Mouse (Mus musculus) liver, embryonic 12.5 days (tissue): ENCODE results near the gene Senp3. TPM values are rescaled to one million over a fixed set of nuclear protein-coding genes. Genes with fewer than 3 reads are reported as not detected.

Experiments used
- ATAC-seq: fragments of 200-750 bp; cut with Nextera tagmentation; 2 replicates; pipeline ENCODE4 v1.8.0; 2017; ENCODE audit warnings: moderate number of reproducible peaks, mild to moderate bottlenecking, moderate library complexity
- H3K27ac ChIP-seq: fragments of 300-500 bp; sonication (generic); 2 replicates; pipeline ENCODE4 v1.5.1; 2016; ENCODE audit warnings: mild to moderate bottlenecking
- H3K27me3 ChIP-seq: fragments of 300-500 bp; sonication (generic); replicated peaks from 2 replicates; pipeline ENCODE4 v1.6.1; 2016; ENCODE audit warnings: mild to moderate bottlenecking, moderate library complexity
- H3K36me3 ChIP-seq: fragments of 300-500 bp; sonication (generic); 2 replicates; pipeline ENCODE4 v1.6.1; 2016; ENCODE audit warnings: mild to moderate bottlenecking, moderate library complexity
- H3K4me1 ChIP-seq: fragments of 300-500 bp; sonication (generic); 2 replicates; pipeline ENCODE4 v1.6.1; 2016
- H3K4me2 ChIP-seq: fragments of 300-500 bp; sonication (generic); 2 replicates; pipeline ENCODE4 v1.6.1; 2016; ENCODE audit warnings: mild to moderate bottlenecking, moderate library complexity
- H3K4me3 ChIP-seq: fragments of 300-500 bp; sonication (generic); 2 replicates; pipeline ENCODE4 v1.5.1; 2016; ENCODE audit warnings: mild to moderate bottlenecking, moderate library complexity
- H3K9ac ChIP-seq: fragments of 300-500 bp; sonication (generic); 2 replicates; pipeline ENCODE4 v1.6.1; 2016; ENCODE audit warnings: mild to moderate bottlenecking, moderate library complexity
- H3K9me3 ChIP-seq: fragments of 300-500 bp; sonication (generic); replicated peaks from 2 replicates; pipeline ENCODE4 v1.6.1; 2016; ENCODE audit warnings: mild to moderate bottlenecking, moderate library complexity
- WGBS: fragments of 180-500 bp; shearing (Covaris S2); methylation state at CpG from one replicate; pipeline ENCODE4 v1.1.7; 2016; ENCODE audit not compliant: insufficient replicate concordance; 5-methylcytosine and 5-hydroxymethylcytosine counted together
- polyA plus RNA-seq: library from polyadenylated mRNA; unstranded; fragments of >200 nt; fragmentation: Nextera tagmentation; extraction: Ambion mirVana; gene quantifications from 2 replicates; pipeline ENCODE4 v1.2.1, GENCODE M21; 2016

Gene Senp3
- polyA plus RNA-seq, 1 experiment from 2014 or later = 56.2 TPM

- Histone ChIP-seq H3K27me3 (no peaks in the 10 kb centered on the region), H3K4me3 (peak overlapping the region; percentile 96), H3K9me3 (no peaks in the 10 kb centered on the region), H3K4me1 (peaks cover 64% of the 10 kb centered on the region), H3K9ac (peak overlapping the region; percentile 99), H3K27ac (peak overlapping the region; percentile 97), H3K4me2 (peak overlapping the region; percentile 89), H3K36me3 (peaks cover 84% of the 10 kb centered on the region)
- peak; percentile 58 for ATAC-seq
- under 1% methylated on average over 61 of the region's 61 CpGs for WGBS
Measured at GRCm38 (mm10) chr11:69670786-69671725, 10.8 kb downstream of the Senp3 start.

- Histone ChIP-seq H3K9ac (no peak overlapping the region), H3K4me3 (no peak overlapping the region), H3K4me2 (no peak overlapping the region), H3K9me3 (no peaks in the 10 kb centered on the region), H3K4me1 (peaks cover 63% of the 10 kb centered on the region), H3K27ac (peak overlapping the region; percentile 53), H3K36me3 (peaks cover 77% of the 10 kb centered on the region), H3K27me3 (no peaks in the 10 kb centered on the region)
- ATAC-seq = no peak
- WGBS = 69% methylated on average over 3 of the region's 3 CpGs
Measured at GRCm38 (mm10) chr11:69666665-69667005, 15.2 kb downstream of the Senp3 start.

- H3K4me3 ChIP-seq = no peak within 1 kb of the TSS
- no peaks in the 10 kb centered on the region for H3K27me3 ChIP-seq
- H3K9ac ChIP-seq = no peak within 1 kb of the TSS
- no peaks in the 10 kb centered on the region for H3K9me3 ChIP-seq
- peak within 1 kb of the TSS; percentile 1; the same call in 1 of the 2 replicates for H3K4me2 ChIP-seq
- ATAC-seq = no peak
- H3K36me3 ChIP-seq = peaks cover 75% of the 10 kb centered on the region
- 21% methylated on average over 7 of the region's 7 CpGs for WGBS
- peak within 1 kb of the TSS; percentile 93 for H3K27ac ChIP-seq
- H3K4me1 ChIP-seq = peaks cover 69% of the 10 kb centered on the region
Measured at GRCm38 (mm10) chr11:69665961-69666664, 15.8 kb downstream of the Senp3 start, which contains the start of gene Cd68. Cd68 (minus strand) TSS chr11:69666153.

GRCm38 (mm10) chr11:69665457-69665960 lies 16.4 kb downstream of the Senp3 start:
- H3K36me3 ChIP-seq = peaks cover 69% of the 10 kb centered on the region

GRCm38 (mm10) chr11:69664841-69665240 lies 17.0 kb downstream of the Senp3 start:
- peak overlapping the region; percentile 93; the same call in 1 of the 2 replicates for H3K27ac ChIP-seq
- no peak overlapping the region for H3K4me2 ChIP-seq
- no peak overlapping the region for H3K4me3 ChIP-seq
- no peaks in the 10 kb centered on the region for H3K9me3 ChIP-seq
- WGBS = 86% methylated on average over 7 of the region's 7 CpGs
- no peak for ATAC-seq
- peaks cover 69% of the 10 kb centered on the region for H3K36me3 ChIP-seq
- no peaks in the 10 kb centered on the region for H3K27me3 ChIP-seq
- peaks cover 65% of the 10 kb centered on the region for H3K4me1 ChIP-seq
- H3K9ac ChIP-seq = no peak overlapping the region

More at GRCm38 (mm10) chr11:69665457-69665960, 16.4 kb downstream of the Senp3 start:
- Histone ChIP-seq H3K9ac (no peak overlapping the region), H3K4me3 (no peak overlapping the region), H3K9me3 (no peaks in the 10 kb centered on the region), H3K4me2 (peak overlapping the region; percentile 1; the same call in 1 of the 2 replicates), H3K27ac (peak overlapping the region; percentile 53), H3K4me1 (peaks cover 69% of the 10 kb centered on the region), H3K27me3 (no peaks in the 10 kb centered on the region)
- WGBS = 64% methylated on average over 9 of the region's 9 CpGs
- no peak for ATAC-seq

GRCm38 (mm10) chr11:69663795-69664194 lies 18.1 kb downstream of the Senp3 start:
- no peaks in the 10 kb centered on the region for H3K27me3 ChIP-seq

GRCm38 (mm10) chr11:69662967-69663671 lies 18.8 kb downstream of the Senp3 start:
- Histone ChIP-seq H3K9ac (peak overlapping the region; percentile 70), H3K36me3 (peaks cover 66% of the 10 kb centered on the region), H3K4me2 (peak overlapping the region; percentile 75), H3K27me3 (no peaks in the 10 kb centered on the region), H3K9me3 (no peaks in the 10 kb centered on the region), H3K4me3 (peak overlapping the region; percentile 68), H3K4me1 (peaks cover 50% of the 10 kb centered on the region), H3K27ac (peak overlapping the region; percentile 93)
- 58% methylated on average over 13 of the region's 13 CpGs for WGBS
- no peak for ATAC-seq

More at GRCm38 (mm10) chr11:69663795-69664194, 18.1 kb downstream of the Senp3 start:
- peak overlapping the region; percentile 68; the same call in 1 of the 2 replicates for H3K4me3 ChIP-seq
- H3K9me3 ChIP-seq = no peaks in the 10 kb centered on the region
- peak overlapping the region; percentile 70; the same call in 1 of the 2 replicates for H3K9ac ChIP-seq
- H3K36me3 ChIP-seq = peaks cover 66% of the 10 kb centered on the region
- peak overlapping the region; percentile 93 for H3K27ac ChIP-seq
- WGBS = 74% methylated on average over 6 of the region's 6 CpGs
- no peak for ATAC-seq
- peaks cover 55% of the 10 kb centered on the region for H3K4me1 ChIP-seq
- peak overlapping the region; percentile 75 for H3K4me2 ChIP-seq

- Histone ChIP-seq H3K4me2 (peak within 1 kb of the TSS; percentile 75), H3K27ac (peak within 1 kb of the TSS; percentile 93), H3K27me3 (no peaks in the 10 kb centered on the region), H3K4me1 (peaks cover 49% of the 10 kb centered on the region), H3K9ac (peak within 1 kb of the TSS; percentile 70), H3K9me3 (no peaks in the 10 kb centered on the region), H3K4me3 (peak within 1 kb of the TSS; percentile 68), H3K36me3 (peaks cover 66% of the 10 kb centered on the region)
- under 1% methylated on average over 48 of the region's 48 CpGs for WGBS
- peak; percentile 93 for ATAC-seq
Measured at GRCm38 (mm10) chr11:69662213-69662966, 19.5 kb downstream of the Senp3 start, which contains the start of gene Mpdu1. Mpdu1 (minus strand) TSS chr11:69662642.

GRCm38 (mm10) chr11:69661221-69661881 lies 20.5 kb downstream of the Senp3 start:
- Histone ChIP-seq H3K9ac (peak overlapping the region; percentile 70), H3K4me3 (peak overlapping the region; percentile 68), H3K27ac (peak overlapping the region; percentile 93), H3K36me3 (peaks cover 68% of the 10 kb centered on the region), H3K4me2 (peak overlapping the region; percentile 75), H3K27me3 (no peaks in the 10 kb centered on the region), H3K9me3 (no peaks in the 10 kb centered on the region), H3K4me1 (peaks cover 56% of the 10 kb centered on the region)
- no peak for ATAC-seq
- 61% methylated on average over 3 of the region's 3 CpGs for WGBS

GRCm38 (mm10) chr11:69657462-69657881 lies 24.4 kb downstream of the Senp3 start:
- Histone ChIP-seq H3K9me3 (no peaks in the 10 kb centered on the region), H3K4me3 (no peak overlapping the region), H3K36me3 (peaks cover 68% of the 10 kb centered on the region), H3K27me3 (no peaks in the 10 kb centered on the region), H3K4me2 (no peak overlapping the region), H3K9ac (no peak overlapping the region; the same call in 1 of the 2 replicates), H3K27ac (peak overlapping the region; percentile 26; the same call in 1 of the 2 replicates), H3K4me1 (peaks cover 61% of the 10 kb centered on the region)
- WGBS = 80% methylated on average over 15 of the region's 15 CpGs
- ATAC-seq = no peak
